Mouse (Mus musculus) liver, embryonic 14.5 days (tissue): ENCODE results near the gene Matn3. TPM values are rescaled to one million over a fixed set of nuclear protein-coding genes. Genes with fewer than 3 reads are reported as not detected.

Source experiments
- ATAC-seq: fragments of 200-750 bp; cut with Nextera tagmentation; 2 replicates; pipeline ENCODE4 v1.8.0; 2017; ENCODE audit warnings: moderate number of reproducible peaks, mild to moderate bottlenecking, moderate library complexity; ENCODE audit not compliant: insufficient read depth
- DNase-seq, 3 experiments: peaks; one replicate each; pipeline ENCODE4 v3.0.0-alpha.2; 2012 to 2013; ENCODE audit warnings: low read depth in 3 of 3, low spot score in 3 of 3
- H3K27ac ChIP-seq: fragments of 300-500 bp; sonication (generic); 2 replicates; pipeline ENCODE4 v1.5.1; 2014; ENCODE audit warnings: moderate library complexity, mild to moderate bottlenecking, control low read depth, inconsistent platforms
- H3K27me3 ChIP-seq: fragments of 300-500 bp; sonication (generic); 2 replicates; pipeline ENCODE4 v1.6.1; 2014; ENCODE audit warnings: mild to moderate bottlenecking, low read length, moderate library complexity; ENCODE audit not compliant: control insufficient read depth, insufficient read depth
- H3K36me3 ChIP-seq: fragments of 300-500 bp; sonication (generic); replicated peaks from 2 replicates; pipeline ENCODE4 v1.6.1; 2014; ENCODE audit warnings: low read depth; ENCODE audit not compliant: control insufficient read depth, insufficient read depth
- H3K4me1 ChIP-seq, 2 experiments: fragments of 200-500 bp in 1 of 2; fragments of 300-500 bp in 1 of 2; sonication (generic) in 1 of 2; replicated peaks; 2 replicates each; pipeline ENCODE4 v1.6.1; 2012 to 2014; ENCODE audit warnings: antibody characterized with exemption in 1 of 2, inconsistent platforms in 1 of 2, low read length in 1 of 2; ENCODE audit not compliant: control insufficient read depth in 2 of 2, insufficient read depth in 2 of 2
- H3K4me2 ChIP-seq: fragments of 300-500 bp; sonication (generic); 2 replicates; pipeline ENCODE4 v1.6.1; 2014; ENCODE audit warnings: low read depth, mild to moderate bottlenecking, control low read depth, moderate library complexity
- H3K4me3 ChIP-seq, 2 experiments: fragments of 200-500 bp in 1 of 2; fragments of 300-500 bp in 1 of 2; sonication (generic) in 1 of 2; 2 replicates each; pipeline ENCODE4 v1.5.1; 2012 to 2014; ENCODE audit warnings: low read depth in 2 of 2, low read length in 2 of 2, mild to moderate bottlenecking in 2 of 2, control low read depth in 1 of 2, inconsistent platforms in 1 of 2, moderate library complexity in 1 of 2; ENCODE audit not compliant: insufficient read depth in 1 of 2
- H3K9ac ChIP-seq: fragments of 300-500 bp; sonication (generic); replicated peaks from 2 replicates; pipeline ENCODE4 v1.6.1; 2014; ENCODE audit warnings: mild to moderate bottlenecking, control low read depth, moderate library complexity
- H3K9me3 ChIP-seq: fragments of 300-500 bp; sonication (generic); 2 replicates; pipeline ENCODE4 v1.6.1; 2016; ENCODE audit warnings: low read length, mixed read lengths; ENCODE audit not compliant: control insufficient read depth
- CTCF ChIP-seq: IDR thresholded peaks from 2 replicates; pipeline ENCODE4 v1.5.1; 2016; ENCODE audit warnings: antibody characterized with exemption, low read depth, control low read depth
- EP300 ChIP-seq: IDR thresholded peaks from 2 replicates; pipeline ENCODE4 v1.6.1; 2016; ENCODE audit warnings: antibody characterized with exemption, low read depth
- WGBS: fragments of 180-500 bp; shearing (Covaris S2); extraction: QIAGEN DNeasy Blood & Tissue Kit; methylation state at CpG from one replicate; pipeline ENCODE4 v1.1.7; 2014; ENCODE audit not compliant: insufficient replicate concordance; 5-methylcytosine and 5-hydroxymethylcytosine counted together
- polyA plus RNA-seq, 2 experiments: library from polyadenylated mRNA; depleted of rRNA in 1 of 2; stranded (reverse) in 1 of 2; unstranded in 1 of 2; fragments of >200 nt; fragmentation: Nextera tagmentation in 1 of 2; extraction: Ambion mirVana in 1 of 2; gene quantifications; 2 replicates each; pipeline versions ENCODE4 v1.2.1 to v1.2.3; 2012 to 2014

Gene Matn3
- polyA plus RNA-seq, 2 experiments, result 0.03 to 0.07 TPM

GRCm38 (mm10) chr12:8901934-8902333, 45.8 kb upstream of the Matn3 start:
- Histone ChIP-seq H3K9ac (no peak overlapping the region), H3K9me3 (no peaks in the 10 kb centered on the region), H3K27me3 (no peaks in the 10 kb centered on the region), H3K4me1 (peaks cover 0 to 13% of the 10 kb centered on the region in 2 experiments; a peak in 2 of 4 replicates), H3K27ac (no peak overlapping the region), H3K36me3 (no peaks in the 10 kb centered on the region), H3K4me3 (no peak overlapping the region), H3K4me2 (no peak overlapping the region)
- ATAC-seq, result no peak
- DNase-seq, result no peak
- WGBS, result 41% methylated on average over 2 of the region's 2 CpGs
- no peak for TF ChIP-seq CTCF
- TF ChIP-seq EP300, result no peak

- no peak overlapping the region for H3K4me3 ChIP-seq
- no peak overlapping the region for H3K4me2 ChIP-seq
- no peak overlapping the region for H3K27ac ChIP-seq
- peaks cover 0 to 13% of the 10 kb centered on the region in 2 experiments; a peak in 2 of 4 replicates for H3K4me1 ChIP-seq
- no peak for TF ChIP-seq EP300
- TF ChIP-seq CTCF, result no peak
- DNase-seq (no peak), ATAC-seq (no peak)
- H3K27me3 ChIP-seq, result no peaks in the 10 kb centered on the region
- 32% methylated on average over 3 of the region's 3 CpGs for WGBS
- no peak overlapping the region for H3K9ac ChIP-seq
- no peaks in the 10 kb centered on the region for H3K36me3 ChIP-seq
- H3K9me3 ChIP-seq, result no peaks in the 10 kb centered on the region
Observed at GRCm38 (mm10) chr12:8902479-8902878, 45.2 kb upstream of the Matn3 start.

GRCm38 (mm10) chr12:8912860-8913685, 34.7 kb upstream of the Matn3 start:
- Histone ChIP-seq H3K27ac (no peak overlapping the region), H3K9me3 (no peaks in the 10 kb centered on the region), H3K27me3 (no peaks in the 10 kb centered on the region), H3K36me3 (no peaks in the 10 kb centered on the region), H3K9ac (no peak overlapping the region; the same call in 1 of the 2 replicates), H3K4me1 (peaks cover 0 to 3% of the 10 kb centered on the region in 2 experiments; a peak in 1 of 4 replicates), H3K4me3 (no peak overlapping the region), H3K4me2 (no peak overlapping the region)
- TF ChIP-seq EP300 (no peak), CTCF (no peak)
- WGBS, result 36% methylated on average over 16 of the region's 16 CpGs
- 0 out of 2 replicates have a peak, but pooled peaks have one; percentile 18 for ATAC-seq
- no peak for DNase-seq

- Histone ChIP-seq H3K36me3 (no peaks in the 10 kb centered on the region), H3K27ac (no peak overlapping the region), H3K4me1 (peaks cover 0 to 3% of the 10 kb centered on the region in 2 experiments; a peak in 1 of 4 replicates), H3K4me2 (no peak overlapping the region), H3K9ac (no peak overlapping the region), H3K9me3 (no peaks in the 10 kb centered on the region), H3K4me3 (no peak overlapping the region), H3K27me3 (no peaks in the 10 kb centered on the region)
- no peak for TF ChIP-seq EP300
- no peak for TF ChIP-seq CTCF
- DNase-seq (no peak), ATAC-seq (no peak)
- WGBS, result 66% methylated on average over 9 of the region's 9 CpGs
Observed at GRCm38 (mm10) chr12:8913701-8914340, 33.9 kb upstream of the Matn3 start.

- DNase-seq, result no peak
- peaks cover 0 to 5% of the 10 kb centered on the region in 2 experiments; a peak in 2 of 4 replicates for H3K4me1 ChIP-seq
- no peak overlapping the region for H3K4me2 ChIP-seq
- no peak overlapping the region for H3K9ac ChIP-seq
- H3K27me3 ChIP-seq, result no peaks in the 10 kb centered on the region
- no peak for ATAC-seq
- H3K27ac ChIP-seq, result no peak overlapping the region
- H3K36me3 ChIP-seq, result no peaks in the 10 kb centered on the region
- no peak overlapping the region for H3K4me3 ChIP-seq
- no peaks in the 10 kb centered on the region for H3K9me3 ChIP-seq
- WGBS, result 65% methylated on average over 5 of the region's 5 CpGs
- no peak for TF ChIP-seq CTCF
- TF ChIP-seq EP300, result no peak
Observed at GRCm38 (mm10) chr12:8916378-8916777, 31.4 kb upstream of the Matn3 start.
